Mouse (Mus musculus) CD4-positive, CD25-positive, alpha-beta regulatory T cell, adult 2 months (primary cell): Measurements from ENCODE around the gene Gm11595.
"Not testable (repeated sequence)": the region's sequence is repeated elsewhere in the genome, so short reads cannot be mapped to it uniquely, and the experiment has no call there.

Experiments
- DNase-seq: peaks from one replicate; pipeline ENCODE4 v3.0.0-alpha.2; 2012; ENCODE audit warnings: low read depth, low spot score

Gm11595 gene

GRCm38 (mm10) chr11:99772813-99773212, at the start of gene Gm11595:
Gene Gm11595, minus strand, starts transcription at chr11:99772913.
- not testable (repeated sequence) for DNase-seq

- not testable (repeated sequence) for DNase-seq
These were observed 42.9 kb upstream of the Gm11595 start, which contains the start of gene Gm11564 for GRCm38 (mm10) chr11:99815566-99815965. Gene Gm11564, minus strand, starts transcription at chr11:99815666.

- not testable (repeated sequence) for DNase-seq
These were observed 37.1 kb upstream of the Gm11595 start, which contains the start of gene Krtap4-13 for GRCm38 (mm10) chr11:99809792-99810191. Gene Krtap4-13, minus strand, starts transcription at chr11:99809892.

- not testable (repeated sequence) for DNase-seq
These were observed 31.6 kb upstream of the Gm11595 start, which contains the start of gene Gm11554 for GRCm38 (mm10) chr11:99804346-99804745. Gene Gm11554, minus strand, starts transcription at chr11:99804446.

GRCm38 (mm10) chr11:99798832-99799231, 26.1 kb upstream of the Gm11595 start, which contains the start of gene Gm11569:
Gene Gm11569, minus strand, starts transcription at chr11:99798932.
- not testable (repeated sequence) for DNase-seq

- DNase-seq = no peak
These were observed 20.7 kb upstream of the Gm11595 start, which contains the start of gene Gm11596 for GRCm38 (mm10) chr11:99793367-99793766. Gene Gm11596, minus strand, starts transcription at chr11:99793467.

- DNase-seq = not testable (repeated sequence)
These were observed 12.2 kb upstream of the Gm11595 start, which contains the start of gene Krtap4-9 for GRCm38 (mm10) chr11:99784900-99785299. Gene Krtap4-9, plus strand, starts transcription at chr11:99785200.

GRCm38 (mm10) chr11:99780604-99781003, 7.9 kb upstream of the Gm11595 start, which contains the start of gene Krtap4-8:
Gene Krtap4-8, minus strand, starts transcription at chr11:99780704.
- no peak for DNase-seq

- DNase-seq = no peak
These were observed 5.7 kb upstream of the Gm11595 start for GRCm38 (mm10) chr11:99778401-99778800.

GRCm38 (mm10) chr11:99768410-99768809, 4.3 kb downstream of the Gm11595 start:
- DNase-seq = no peak

GRCm38 (mm10) chr11:99758877-99759276, 13.8 kb downstream of the Gm11595 start:
- DNase-seq = no peak

GRCm38 (mm10) chr11:99743985-99744384, 28.7 kb downstream of the Gm11595 start:
- DNase-seq = no peak

GRCm38 (mm10) chr11:99734190-99734589, 38.5 kb downstream of the Gm11595 start, which contains the start of gene Gm14180:
Gene Gm14180, minus strand, starts transcription at chr11:99734290.
- DNase-seq = no peak

- DNase-seq = no peak
These were observed 48.7 kb downstream of the Gm11595 start for GRCm38 (mm10) chr11:99724061-99724460.
